Mouse (Mus musculus): ENCODE data around the gene Med16. TPM values are rescaled to one million over a fixed set of nuclear protein-coding genes. Genes with fewer than 3 reads are reported as not detected.

Gene Med16
- total and polyA plus RNA-seq, 2 experiments from 2014 or later = 36.2 to 64.7 TPM

DNA sequence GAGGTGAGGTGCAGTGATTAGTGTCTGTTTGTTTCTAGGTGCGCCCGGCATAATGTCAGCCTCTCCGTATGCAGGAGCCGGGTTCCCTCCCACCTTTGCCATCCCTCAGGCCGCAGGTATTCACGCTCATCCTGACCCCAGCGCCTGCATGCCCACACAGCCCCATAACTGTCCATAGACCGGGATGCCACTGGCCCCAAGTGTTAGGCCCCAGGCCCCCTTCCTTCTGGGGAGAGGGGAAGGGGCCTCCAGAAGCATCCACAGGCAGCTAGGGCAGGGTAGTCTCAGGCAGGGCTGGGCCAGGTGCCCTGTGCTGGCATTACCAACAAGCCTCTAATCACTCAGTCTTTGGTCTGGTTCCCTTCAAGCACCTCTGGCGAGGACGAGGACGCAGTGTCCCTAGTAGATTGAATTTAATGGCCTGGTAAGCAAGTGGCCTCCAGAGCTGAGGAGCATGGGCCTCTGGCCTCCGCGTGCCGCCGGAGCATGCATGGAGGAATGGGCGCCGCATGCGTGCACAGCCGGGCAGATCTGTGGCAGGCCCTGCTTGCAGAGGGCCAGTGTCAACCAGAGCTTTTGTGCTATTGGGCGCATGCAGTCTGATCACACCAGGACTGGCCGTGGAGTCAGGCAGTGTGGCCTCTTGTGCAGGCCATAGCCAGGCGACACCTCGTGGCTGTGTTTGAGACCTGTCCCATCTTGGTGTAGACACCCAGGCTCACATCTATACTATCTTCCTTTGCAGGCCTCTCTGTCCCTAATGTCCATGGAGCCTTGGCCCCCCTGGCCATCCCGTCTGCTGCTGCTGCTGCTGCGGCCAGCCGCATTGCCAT is 48.4 kb downstream of the Med16 start:
- Histone ChIP-seq H3K27ac (ENCODE audit: low read depth) (no peak overlapping the region), H3K4me3 (ENCODE audit: low read depth, low read length) (no peak overlapping the region), H3K4me2 (ENCODE audit: low read depth, low read length) (no peak overlapping the region), H3K4me1 (ENCODE audit: control insufficient read depth, insufficient read depth) (peaks cover 39% of the 10 kb centered on the region), H3K9ac (replicated peaks; ENCODE audit: low read depth, low read length) (no peak overlapping the region), H3K9me3 (replicated peaks; ENCODE audit: control insufficient read depth, low read length) (no peaks in the 10 kb centered on the region), H3K36me3 (replicated peaks; ENCODE audit: control insufficient read depth, insufficient read depth, low read length) (peaks cover 71% of the 10 kb centered on the region), H3K27me3 (ENCODE audit: control insufficient read depth, insufficient read depth, low read length) (no peaks in the 10 kb centered on the region)
- ATAC-seq (ENCODE audit: insufficient read depth, low read depth) = no peak
- TF ChIP-seq CTCF (IDR thresholded peaks at IDR 0.05; ENCODE audit: low read depth) (no peak), EP300 (IDR thresholded peaks at IDR 0.05; ENCODE audit: low read depth) (no peak)
- WGBS = 91% methylated on average over 26 of the region's 26 CpGs
- DNase-seq (ENCODE audit: low spot score) = no peak

DNA sequence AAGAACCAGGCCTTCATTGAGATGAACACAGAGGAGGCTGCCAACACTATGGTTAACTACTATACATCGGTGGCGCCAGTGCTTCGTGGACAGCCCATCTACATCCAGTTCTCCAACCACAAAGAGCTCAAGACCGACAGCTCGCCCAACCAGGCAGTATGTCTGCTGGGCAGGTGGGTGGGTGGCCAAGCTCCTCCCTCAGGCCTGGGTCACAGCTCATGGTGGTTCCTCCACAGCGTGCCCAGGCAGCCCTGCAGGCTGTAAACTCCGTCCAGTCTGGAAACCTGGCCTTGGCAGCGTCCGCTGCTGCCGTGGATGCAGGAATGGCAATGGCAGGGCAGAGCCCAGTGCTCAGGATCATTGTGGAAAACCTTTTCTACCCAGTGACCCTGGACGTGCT is 49.6 kb downstream of the Med16 start:
- TF ChIP-seq CTCF (IDR thresholded peaks at IDR 0.05; ENCODE audit: low read depth) (no peak), EP300 (IDR thresholded peaks at IDR 0.05; ENCODE audit: low read depth) (no peak)
- no peaks in the 10 kb centered on the region for H3K9me3 ChIP-seq (replicated peaks; ENCODE audit: control insufficient read depth, low read length)
- no peak overlapping the region for H3K9ac ChIP-seq (replicated peaks; ENCODE audit: low read depth, low read length)
- ATAC-seq (ENCODE audit: insufficient read depth, low read depth) (no peak), DNase-seq (ENCODE audit: low spot score) (no peak)
- no peak overlapping the region for H3K4me3 ChIP-seq (ENCODE audit: low read depth, low read length)
- H3K4me2 ChIP-seq (ENCODE audit: low read depth, low read length) = no peak overlapping the region
- 0 out of 2 replicates have a peak overlapping the region, but pooled peaks have one; percentile 75 for H3K27ac ChIP-seq (ENCODE audit: low read depth)
- peaks cover 39% of the 10 kb centered on the region for H3K4me1 ChIP-seq (ENCODE audit: control insufficient read depth, insufficient read depth)
- H3K27me3 ChIP-seq (ENCODE audit: control insufficient read depth, insufficient read depth, low read length) = no peaks in the 10 kb centered on the region
- WGBS = 55% methylated on average over 11 of the region's 11 CpGs
- H3K36me3 ChIP-seq (replicated peaks; ENCODE audit: control insufficient read depth, insufficient read depth, low read length) = peaks cover 64% of the 10 kb centered on the region

DNA sequence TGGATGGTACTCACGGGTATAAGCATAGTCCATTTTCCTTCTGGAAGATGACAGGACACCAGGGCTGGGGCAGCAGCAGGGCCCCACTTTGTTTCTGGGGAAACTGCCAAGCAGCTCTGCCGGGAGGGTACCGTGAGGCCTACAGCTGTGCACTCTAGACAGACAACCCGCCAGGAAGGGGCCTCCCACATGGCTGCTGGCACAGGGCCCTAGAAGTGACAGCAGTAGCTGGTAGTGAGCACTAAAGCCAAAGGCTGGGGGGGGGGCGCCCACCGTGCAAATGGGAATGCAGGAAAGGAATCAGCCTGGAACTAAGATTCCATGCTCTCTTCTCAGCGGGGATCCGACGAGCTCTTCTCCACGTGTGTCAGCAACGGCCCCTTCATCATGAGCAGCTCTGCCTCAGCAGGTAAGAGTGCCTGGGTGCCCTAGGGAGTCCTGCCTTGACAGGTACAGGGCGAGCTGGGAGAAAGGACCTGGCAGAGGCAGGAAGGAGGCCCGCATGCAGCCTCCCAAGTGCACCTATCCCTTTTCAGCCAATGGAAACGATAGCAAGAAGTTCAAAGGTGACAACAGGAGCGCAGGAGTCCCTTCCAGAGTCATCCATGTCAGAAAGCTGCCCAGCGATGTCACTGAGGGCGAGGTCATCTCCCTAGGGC is 50.2 kb downstream of the Med16 start:
- DNase-seq (ENCODE audit: low spot score) (peak; percentile 81), ATAC-seq (ENCODE audit: insufficient read depth, low read depth) (peak; percentile 12; the same call in 1 of the 2 replicates)
- Histone ChIP-seq H3K36me3 (replicated peaks; ENCODE audit: control insufficient read depth, insufficient read depth, low read length) (peaks cover 62% of the 10 kb centered on the region), H3K4me3 (ENCODE audit: low read depth, low read length) (peak overlapping the region; percentile 98; the same call in 1 of the 2 replicates), H3K9me3 (replicated peaks; ENCODE audit: control insufficient read depth, low read length) (no peaks in the 10 kb centered on the region), H3K4me1 (ENCODE audit: control insufficient read depth, insufficient read depth) (peaks cover 43% of the 10 kb centered on the region), H3K27me3 (ENCODE audit: control insufficient read depth, insufficient read depth, low read length) (no peaks in the 10 kb centered on the region), H3K4me2 (ENCODE audit: low read depth, low read length) (peak overlapping the region; percentile 90), H3K27ac (ENCODE audit: low read depth) (peak overlapping the region; percentile 75), H3K9ac (replicated peaks; ENCODE audit: low read depth, low read length) (no peak overlapping the region)
- 19% methylated on average over 16 of the region's 17 CpGs for WGBS
- TF ChIP-seq CTCF (IDR thresholded peaks at IDR 0.05; ENCODE audit: low read depth) (no peak), EP300 (IDR thresholded peaks at IDR 0.05; ENCODE audit: low read depth) (peak; percentile 54; the same call in 1 of the 2 replicates)

DNA sequence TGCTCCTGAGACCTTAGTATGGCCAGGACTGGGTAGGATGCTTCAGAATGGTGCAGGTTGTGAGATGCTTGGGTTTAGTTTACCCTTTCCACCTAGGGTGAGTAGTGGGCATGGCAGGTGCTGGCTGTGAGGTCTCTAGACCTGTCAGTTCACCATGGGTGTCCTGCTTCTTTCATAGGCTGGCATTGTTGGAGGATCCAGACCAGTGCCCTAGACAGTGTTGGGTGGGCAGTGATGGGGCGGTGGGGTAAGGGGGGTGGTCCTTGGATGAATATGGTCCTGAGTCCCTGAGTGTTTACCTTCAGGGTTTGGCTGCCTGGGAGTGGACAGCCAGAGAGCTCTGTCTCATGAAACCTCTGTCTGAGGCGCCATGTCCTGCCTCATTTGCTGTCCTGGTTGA is 50.8 kb downstream of the Med16 start:
- no peak overlapping the region for H3K9ac ChIP-seq (replicated peaks; ENCODE audit: low read depth, low read length)
- H3K4me2 ChIP-seq (ENCODE audit: low read depth, low read length) = peak overlapping the region; percentile 90
- H3K27me3 ChIP-seq (ENCODE audit: control insufficient read depth, insufficient read depth, low read length) = no peaks in the 10 kb centered on the region
- peaks cover 55% of the 10 kb centered on the region for H3K36me3 ChIP-seq (replicated peaks; ENCODE audit: control insufficient read depth, insufficient read depth, low read length)
- DNase-seq (ENCODE audit: low spot score) = no peak
- peaks cover 47% of the 10 kb centered on the region for H3K4me1 ChIP-seq (ENCODE audit: control insufficient read depth, insufficient read depth)
- ATAC-seq (ENCODE audit: insufficient read depth, low read depth) = no peak
- peak overlapping the region; percentile 98 for H3K4me3 ChIP-seq (ENCODE audit: low read depth, low read length)
- no peak for TF ChIP-seq EP300 (IDR thresholded peaks at IDR 0.05; ENCODE audit: low read depth)
- TF ChIP-seq CTCF (IDR thresholded peaks at IDR 0.05; ENCODE audit: low read depth) = no peak
- H3K27ac ChIP-seq (ENCODE audit: low read depth) = peak overlapping the region; percentile 75
- WGBS = 56% methylated on average over 2 of the region's 2 CpGs
- H3K9me3 ChIP-seq (replicated peaks; ENCODE audit: control insufficient read depth, low read length) = no peaks in the 10 kb centered on the region

DNA sequence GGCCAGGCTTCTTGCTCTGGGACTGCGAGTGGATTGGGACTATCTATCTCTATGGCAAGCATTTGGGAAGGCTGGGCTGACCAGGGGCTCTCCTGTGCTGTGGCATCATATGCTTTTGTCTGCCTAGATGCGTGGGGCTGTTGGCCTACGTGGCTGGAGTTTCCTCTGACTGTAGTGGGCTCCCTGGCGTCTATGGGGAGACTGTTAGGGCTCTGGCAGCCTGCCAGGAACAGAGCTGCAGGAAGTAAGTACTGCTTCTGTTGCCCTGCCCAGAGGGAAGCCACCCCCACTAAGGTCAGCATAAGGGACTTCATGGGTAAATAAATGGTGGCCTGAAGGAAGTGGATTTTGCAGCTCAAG is 51.3 kb downstream of the Med16 start:
- Histone ChIP-seq H3K27me3 (ENCODE audit: control insufficient read depth, insufficient read depth, low read length) (no peaks in the 10 kb centered on the region), H3K9ac (replicated peaks; ENCODE audit: low read depth, low read length) (peak overlapping the region; percentile 98), H3K4me1 (ENCODE audit: control insufficient read depth, insufficient read depth) (peaks cover 52% of the 10 kb centered on the region), H3K4me2 (ENCODE audit: low read depth, low read length) (peak overlapping the region; percentile 90), H3K4me3 (ENCODE audit: low read depth, low read length) (peak overlapping the region; percentile 98), H3K9me3 (replicated peaks; ENCODE audit: control insufficient read depth, low read length) (no peaks in the 10 kb centered on the region), H3K27ac (ENCODE audit: low read depth) (peak overlapping the region; percentile 75), H3K36me3 (replicated peaks; ENCODE audit: control insufficient read depth, insufficient read depth, low read length) (peaks cover 51% of the 10 kb centered on the region)
- TF ChIP-seq CTCF (IDR thresholded peaks at IDR 0.05; ENCODE audit: low read depth) (no peak), EP300 (IDR thresholded peaks at IDR 0.05; ENCODE audit: low read depth) (0 out of 2 replicates have a peak, but pooled peaks have one; percentile 2)
- DNase-seq (ENCODE audit: low spot score) (peak; percentile 84), ATAC-seq (ENCODE audit: insufficient read depth, low read depth) (no peak)
- 0% methylated on average over 4 of the region's 4 CpGs for WGBS

Data from heart, postnatal 0 days (tissue).